Mouse (Mus musculus): ENCODE data around the gene Hhex.

The Hhex gene

DNA sequence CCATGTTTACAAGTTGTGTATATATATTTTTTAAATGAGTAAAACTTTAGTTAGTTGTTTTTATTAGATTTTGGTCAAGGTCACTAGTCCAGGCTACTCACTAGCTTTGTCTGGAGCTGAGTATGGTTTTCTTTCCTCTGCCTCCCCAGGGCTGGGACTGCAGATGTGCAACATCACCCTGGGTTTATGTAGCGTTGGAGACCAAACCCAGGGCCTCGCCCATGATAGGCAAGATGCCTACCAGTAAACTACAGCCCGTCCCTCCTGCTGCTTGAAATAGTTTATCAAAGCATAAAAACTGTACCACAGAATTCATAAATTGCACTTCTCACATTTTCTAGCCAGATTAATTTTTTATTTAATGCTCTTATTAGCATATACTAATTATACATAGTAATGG lies 14.6 kb downstream of the Hhex start:
- DNase-seq (ENCODE audit: low spot score in 2 of 2): no peak

DNA sequence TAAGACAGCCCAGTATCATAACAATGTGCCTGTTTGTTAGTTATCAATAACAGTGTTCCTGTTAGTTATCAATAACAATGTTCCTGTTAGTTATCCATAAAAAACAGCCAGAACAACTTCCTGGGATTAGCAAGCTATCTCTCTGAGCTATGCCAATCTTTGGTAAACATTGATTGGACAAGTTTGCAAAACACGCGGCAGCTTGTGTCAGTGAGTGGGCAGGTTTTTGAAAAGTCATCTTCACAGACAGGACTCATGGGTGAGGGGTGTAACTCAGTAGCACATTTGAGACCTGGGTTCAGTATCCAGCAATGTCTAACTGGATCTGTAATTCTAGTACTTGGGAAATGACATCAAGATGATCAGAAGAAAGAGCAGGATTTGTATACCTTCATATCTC lies 20.9 kb downstream of the Hhex start:
- DNase-seq (ENCODE audit: low spot score in 2 of 2): no peak

DNA sequence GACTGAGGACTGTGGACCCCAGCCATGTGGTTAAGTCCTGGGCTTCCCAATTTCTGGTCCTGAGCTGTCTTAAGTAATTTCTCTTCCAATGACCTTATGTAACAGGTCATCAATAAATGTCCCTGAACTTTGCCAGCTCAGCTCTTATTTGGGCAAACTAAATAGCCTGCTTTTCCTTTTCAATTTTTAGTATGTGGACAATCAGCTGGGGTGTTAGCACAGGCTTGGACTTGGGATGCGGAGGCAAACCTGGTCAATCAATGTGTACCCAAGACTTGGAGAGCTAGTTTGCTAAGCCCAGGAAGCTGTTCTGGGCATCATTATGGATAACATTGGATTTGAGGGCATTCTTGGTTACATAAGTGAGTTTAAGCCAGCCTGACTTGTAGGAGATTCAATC lies 21.4 kb downstream of the Hhex start:
- DNase-seq (ENCODE audit: low spot score in 2 of 2): no peak

DNA sequence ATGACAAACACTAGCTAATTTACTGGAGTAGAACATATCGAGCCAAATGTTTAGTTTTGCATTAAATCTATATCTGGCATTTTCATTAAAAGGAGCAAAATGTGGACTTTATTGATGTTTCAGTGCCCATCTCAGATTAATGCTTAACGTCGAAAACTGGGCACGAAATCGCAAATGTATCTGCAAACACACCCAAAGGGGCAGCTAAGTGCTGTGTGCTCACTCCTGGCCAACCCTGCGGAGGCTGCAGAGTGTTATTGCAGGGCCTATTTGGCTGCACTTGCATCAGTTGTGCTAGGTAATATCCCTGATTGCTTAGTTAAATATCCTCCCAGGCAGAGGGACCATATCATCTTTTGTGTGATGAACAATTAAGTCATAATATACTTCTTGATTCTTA lies 23.4 kb downstream of the Hhex start:
- no peak for DNase-seq (ENCODE audit: low spot score in 2 of 2)

DNA sequence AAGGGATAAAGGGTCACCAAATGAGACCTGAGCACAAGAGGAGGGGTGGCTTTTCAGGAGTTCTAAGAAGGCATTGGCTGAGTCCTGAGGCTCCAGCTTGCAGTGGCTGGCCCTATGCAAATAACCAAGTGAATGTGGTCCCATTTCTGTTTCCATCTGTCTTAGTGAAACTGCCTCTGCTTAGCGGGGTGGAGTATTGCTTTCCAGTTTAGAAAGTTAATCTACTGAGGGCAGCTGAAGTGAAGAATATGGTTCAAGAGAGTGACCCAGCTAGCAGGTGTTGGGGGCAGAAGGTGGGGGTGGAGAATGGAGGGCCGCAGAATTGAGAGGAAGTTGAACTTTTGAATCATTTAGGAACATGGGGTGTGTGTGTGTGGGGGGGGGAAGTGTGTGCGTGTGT lies 31.8 kb downstream of the Hhex start:
- DNase-seq (ENCODE audit: low spot score in 2 of 2): peak in 1 of 2 experiments; percentile 45

DNA sequence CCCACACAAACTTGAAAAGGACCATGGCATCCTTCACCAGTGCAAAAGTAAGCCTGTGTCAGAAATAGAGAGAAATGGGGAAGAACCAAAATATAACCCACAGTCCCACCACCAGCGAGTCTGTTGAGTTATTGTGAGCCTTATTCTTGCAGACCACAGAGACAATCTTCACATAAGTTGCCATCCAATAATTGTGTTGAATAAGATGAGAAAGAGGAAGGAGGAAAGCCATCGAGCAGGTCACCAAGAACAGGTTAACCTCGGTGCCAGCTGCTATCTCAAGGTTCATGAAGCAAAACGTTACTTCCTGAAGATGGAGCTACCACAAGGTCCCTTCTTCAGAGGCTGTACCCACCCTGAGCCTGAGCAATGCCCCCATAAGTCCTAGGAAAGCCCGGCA lies 32.4 kb downstream of the Hhex start:
- DNase-seq (ENCODE audit: low spot score in 2 of 2): no peak

DNA sequence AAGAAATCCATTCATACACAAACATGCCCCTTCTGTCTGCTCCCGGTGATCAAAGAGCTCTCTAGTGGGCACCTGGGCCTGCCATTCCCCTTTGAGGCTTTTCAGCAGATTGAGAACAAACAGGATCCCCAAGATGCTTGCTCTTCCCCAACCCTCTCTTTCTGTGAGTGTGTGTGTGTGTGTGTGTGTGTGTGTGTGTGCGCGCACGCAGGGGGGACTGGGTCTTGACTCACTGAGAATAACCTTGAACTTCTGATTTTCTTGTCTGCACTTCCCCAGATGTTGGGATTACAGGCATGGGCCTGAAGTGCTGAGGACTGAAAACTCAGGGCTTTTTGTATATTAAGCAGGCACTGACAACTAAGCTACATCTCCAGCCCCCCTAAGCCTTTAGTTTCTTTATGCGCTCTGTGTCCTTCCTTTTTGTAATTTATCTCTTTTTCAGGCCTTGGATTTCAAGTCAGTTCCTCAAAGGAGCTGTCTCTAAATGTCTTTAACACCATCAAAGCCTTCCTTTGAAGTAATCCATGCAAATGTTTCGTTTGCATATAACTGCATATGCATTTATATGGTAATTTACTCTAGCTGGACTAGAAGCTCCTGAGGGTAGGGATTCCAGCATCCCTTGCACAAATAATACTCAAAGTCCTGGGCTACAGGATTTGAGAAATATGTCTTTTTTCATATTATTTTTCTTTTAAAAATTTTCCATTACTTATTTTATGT lies 34.4 kb downstream of the Hhex start:
- DNase-seq (ENCODE audit: low spot score in 2 of 2): no peak

DNA sequence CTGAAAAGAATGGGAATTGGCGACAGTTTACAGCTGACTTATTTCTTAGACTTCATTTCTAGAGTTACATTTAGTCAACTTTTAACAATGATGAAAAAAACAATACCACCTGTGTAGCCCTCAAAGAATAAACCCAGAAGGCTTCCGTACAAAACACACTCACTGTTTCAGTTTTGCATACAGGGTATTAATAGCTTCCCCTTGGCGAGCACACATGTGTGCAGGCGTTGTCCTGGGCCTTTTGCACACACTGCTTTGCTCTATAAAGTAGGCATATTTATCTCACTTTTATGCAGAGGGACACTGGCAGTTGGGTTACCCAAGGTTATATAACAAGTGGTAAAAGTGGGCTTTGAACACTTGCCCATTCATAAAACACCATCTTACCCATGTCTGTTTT lies 37.1 kb downstream of the Hhex start:
- DNase-seq (ENCODE audit: low spot score in 2 of 2): no peak

DNA sequence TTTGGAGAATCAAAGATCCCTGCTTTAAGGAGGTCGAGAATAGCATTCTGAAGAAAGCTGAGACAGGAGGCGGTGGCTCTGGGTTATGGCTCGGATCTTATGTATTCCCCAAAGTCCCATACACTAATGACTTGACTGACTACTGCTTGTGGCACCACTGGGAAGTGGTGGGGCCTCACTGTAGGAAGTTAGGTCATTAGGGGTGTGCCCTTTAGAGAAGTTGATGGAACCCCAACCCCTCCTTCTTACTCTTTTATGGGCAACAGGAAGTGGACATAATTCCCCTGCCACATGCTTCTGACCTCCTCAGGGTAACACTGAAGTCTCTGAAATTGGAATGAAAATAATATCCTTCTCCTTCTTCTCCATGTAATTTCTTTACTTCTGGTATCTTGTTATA lies 38.0 kb downstream of the Hhex start:
- DNase-seq (ENCODE audit: low spot score in 2 of 2): no peak

DNA sequence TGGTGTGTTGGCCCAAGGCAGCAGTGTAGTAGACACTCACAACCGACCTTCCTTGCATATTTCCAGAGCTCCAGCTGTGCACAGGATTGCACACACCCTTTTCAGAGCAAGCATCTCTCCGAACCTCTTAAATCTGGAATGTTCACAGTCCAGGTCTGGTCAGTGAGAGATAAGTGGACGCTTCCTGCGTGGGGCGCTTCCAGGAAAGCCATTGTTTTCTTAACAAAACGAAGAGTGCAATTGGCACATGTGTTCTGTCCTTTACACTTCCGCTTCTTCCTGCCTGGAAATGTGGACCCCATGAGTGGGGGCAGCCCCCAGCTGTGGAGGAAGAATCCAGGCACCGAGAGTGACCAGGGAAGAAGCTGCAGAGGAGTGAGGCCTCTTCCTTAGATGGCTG lies 47.1 kb downstream of the Hhex start:
- no peak for DNase-seq (ENCODE audit: low spot score in 2 of 2)

DNA sequence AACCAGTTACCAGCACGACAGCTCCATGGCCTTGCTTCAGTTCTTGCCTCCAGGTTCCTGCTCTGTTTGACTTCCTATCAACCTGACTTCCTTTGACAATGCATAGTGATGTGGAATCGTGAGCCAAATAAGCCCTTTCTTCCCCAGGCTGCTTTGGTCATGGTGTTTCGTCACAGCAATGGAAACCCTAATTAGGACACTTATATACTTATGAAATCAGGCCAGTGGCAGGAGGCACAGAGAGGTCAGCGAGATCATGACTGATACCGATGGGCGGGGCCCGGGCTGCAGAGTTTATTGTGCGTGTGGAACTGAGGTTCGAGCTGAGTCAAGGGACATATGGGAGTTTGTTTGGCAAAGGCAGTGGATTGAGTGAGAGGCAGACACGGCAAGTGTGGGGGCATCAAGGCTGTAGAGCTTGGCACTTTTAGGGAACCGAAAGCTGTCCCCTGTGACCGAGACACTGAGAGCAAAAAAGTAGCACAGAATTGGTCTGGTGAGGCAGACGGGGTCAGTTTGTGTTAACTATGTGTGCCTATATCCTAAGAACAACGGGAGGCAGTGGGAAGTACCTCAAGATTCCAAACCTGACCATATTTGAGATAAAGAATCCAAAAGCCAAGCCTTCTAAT lies 48.1 kb downstream of the Hhex start:
- no peak for DNase-seq (ENCODE audit: low spot score in 2 of 2)

DNA sequence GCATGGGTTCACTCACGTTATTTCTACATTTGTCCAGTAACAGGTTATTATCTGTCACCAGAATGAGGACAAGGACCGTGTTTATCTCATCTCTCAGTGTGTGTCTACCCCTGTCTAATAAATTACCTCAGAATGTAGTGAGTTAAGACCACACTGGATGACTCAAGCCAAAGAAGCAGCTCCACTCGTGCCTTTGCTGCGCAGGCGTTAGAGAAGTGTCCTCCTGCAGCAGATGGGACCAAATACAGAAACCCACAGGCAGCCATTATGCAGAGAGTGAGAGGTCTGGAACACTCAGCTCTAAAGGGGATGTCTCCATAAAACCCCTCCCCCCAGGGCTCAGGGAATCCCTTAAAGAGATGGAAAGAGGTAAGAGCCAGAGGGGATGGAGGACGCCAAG lies 50.2 kb downstream of the Hhex start:
- no peak for DNase-seq (ENCODE audit: low spot score in 2 of 2)

DNA sequence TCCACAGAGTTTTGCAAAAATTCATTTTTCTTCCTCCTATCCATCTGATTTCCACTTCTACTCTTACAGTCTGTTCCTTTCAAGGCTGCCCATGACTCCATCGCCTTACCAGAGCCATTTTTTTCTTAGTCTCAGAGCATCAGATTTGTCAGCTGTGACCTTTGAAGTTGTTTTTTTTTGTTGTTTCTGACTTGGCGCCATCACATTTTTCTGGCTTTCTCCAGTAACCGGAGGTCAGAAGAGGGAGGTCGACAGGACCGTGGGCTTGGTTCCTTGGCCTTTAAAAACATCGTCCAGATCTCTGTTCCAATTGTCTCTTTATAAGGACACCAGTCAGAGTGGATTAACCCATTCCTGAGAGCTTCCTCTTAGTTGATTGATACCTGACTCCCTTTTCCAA lies 52.2 kb downstream of the Hhex start:
- DNase-seq (ENCODE audit: low spot score in 2 of 2): no peak

DNA sequence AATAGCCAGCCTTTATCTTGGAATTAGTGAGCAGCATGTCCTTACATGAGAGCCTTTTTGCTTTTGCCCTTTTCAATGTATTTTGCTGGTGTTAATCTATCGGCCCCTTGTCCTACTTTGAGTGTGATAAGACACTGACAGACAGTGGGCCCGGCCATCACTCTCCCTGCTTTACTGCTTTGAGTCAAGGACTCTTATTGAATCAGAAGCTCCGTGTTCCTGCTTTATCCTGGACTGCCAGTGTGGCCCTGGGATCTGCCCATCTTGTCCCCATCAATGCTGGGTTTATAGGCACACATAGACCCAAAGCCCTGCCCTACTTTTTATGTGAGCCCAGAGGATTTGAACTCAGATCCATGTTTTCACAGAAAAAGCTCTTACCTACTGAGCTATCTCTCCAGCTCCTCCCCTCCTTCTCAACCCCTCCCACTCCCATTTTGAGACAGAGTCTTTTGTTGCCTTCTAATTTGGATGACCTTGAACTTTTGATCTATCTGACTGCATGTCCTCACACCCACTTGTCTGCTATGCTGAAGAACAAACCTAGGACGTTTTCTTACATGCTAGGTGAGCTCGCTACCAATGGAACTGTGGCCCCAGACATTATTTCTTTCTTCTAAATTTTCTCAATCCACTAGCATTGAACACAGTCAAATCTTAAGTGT lies 53.3 kb downstream of the Hhex start:
- no peak for DNase-seq (ENCODE audit: low spot score in 2 of 2)

DNA sequence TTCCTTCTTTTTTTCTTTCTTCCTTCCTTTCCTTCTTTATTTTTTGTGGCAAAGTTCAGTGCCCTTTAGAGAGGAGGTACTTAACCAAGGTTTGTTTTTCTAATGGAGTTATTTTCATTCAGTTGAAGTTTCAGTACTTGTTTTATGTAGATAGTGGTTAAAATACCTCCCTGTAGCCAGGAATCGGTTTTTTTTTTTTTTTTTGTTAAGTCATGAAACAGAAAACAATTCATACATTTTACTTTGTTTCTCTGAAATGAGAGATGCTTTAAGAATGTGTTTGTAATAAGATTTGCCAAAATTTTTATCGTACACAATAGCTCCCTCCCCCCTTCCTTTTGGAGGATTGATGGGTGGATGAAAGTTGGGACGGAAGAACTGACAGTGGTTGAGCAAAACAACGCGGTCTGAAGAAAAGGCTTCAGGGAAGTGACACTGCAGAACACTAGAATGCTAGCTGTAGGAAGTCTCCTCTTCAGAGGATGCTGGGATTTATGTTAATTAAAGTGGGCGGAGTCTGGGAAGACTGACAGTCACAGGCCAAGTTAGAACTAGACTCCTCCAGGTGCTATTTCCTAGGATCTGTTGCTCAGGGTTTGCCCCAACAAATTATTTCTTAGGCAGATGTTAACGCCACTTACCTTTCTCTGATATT lies 54.1 kb downstream of the Hhex start:
- DNase-seq (ENCODE audit: low spot score in 2 of 2): no peak

All from spleen, postnatal 10 days (tissue).